Mouse (Mus musculus) c-Kit-positive CD71-negative TER-119-negative erythroid progenitor cells, embryonic 14.5 days (primary cell): ENCODE data around the gene Ccdc42.
A peak's percentile ranks its signal among the peaks of the same experiment; 100 is the strongest.

ENCODE experiments used
- DNase-seq: peaks from one replicate; pipeline ENCODE4 v3.0.0-alpha.2; 2013; ENCODE audit warnings: low read depth

Ccdc42 gene

GRCm38 (mm10) chr11:68586721-68587120 lies at the start of gene Ccdc42:
Ccdc42 (plus strand) TSS chr11:68587021.
- DNase-seq: no peak

- no peak for DNase-seq
Observed at GRCm38 (mm10) chr11:68539621-68540020, 47.2 kb upstream of the Ccdc42 start.

- no peak for DNase-seq
Observed at GRCm38 (mm10) chr11:68544554-68544953, 42.3 kb upstream of the Ccdc42 start.

GRCm38 (mm10) chr11:68545172-68545571 lies 41.6 kb upstream of the Ccdc42 start:
- DNase-seq: no peak

- DNase-seq: no peak
Observed at GRCm38 (mm10) chr11:68545682-68546222, 41.1 kb upstream of the Ccdc42 start.

GRCm38 (mm10) chr11:68547484-68547883 lies 39.3 kb upstream of the Ccdc42 start:
- DNase-seq: no peak

GRCm38 (mm10) chr11:68549597-68549996 lies 37.2 kb upstream of the Ccdc42 start:
- DNase-seq: no peak

GRCm38 (mm10) chr11:68550358-68550757 lies 36.5 kb upstream of the Ccdc42 start:
- DNase-seq: no peak

- peak; percentile 56 for DNase-seq
Observed at GRCm38 (mm10) chr11:68553981-68554471, 32.8 kb upstream of the Ccdc42 start.

- DNase-seq: no peak
Observed at GRCm38 (mm10) chr11:68555918-68556584, 30.8 kb upstream of the Ccdc42 start, which contains the start of gene Mfsd6l. Mfsd6l (plus strand) TSS chr11:68556186.

GRCm38 (mm10) chr11:68559546-68559945 lies 27.3 kb upstream of the Ccdc42 start:
- DNase-seq: no peak

- DNase-seq: no peak
Observed at GRCm38 (mm10) chr11:68561957-68562950, 24.6 kb upstream of the Ccdc42 start.

- DNase-seq: no peak
Observed at GRCm38 (mm10) chr11:68564356-68565031, 22.3 kb upstream of the Ccdc42 start.

GRCm38 (mm10) chr11:68565032-68565429 lies 21.8 kb upstream of the Ccdc42 start:
- no peak for DNase-seq

- peak; percentile 46 for DNase-seq
Observed at GRCm38 (mm10) chr11:68566447-68567059, 20.3 kb upstream of the Ccdc42 start.

- DNase-seq: no peak
Observed at GRCm38 (mm10) chr11:68570861-68571260, 16.0 kb upstream of the Ccdc42 start.

GRCm38 (mm10) chr11:68577076-68577475 lies 9.7 kb upstream of the Ccdc42 start:
- no peak for DNase-seq

- no peak for DNase-seq
Observed at GRCm38 (mm10) chr11:68579462-68579881, 7.3 kb upstream of the Ccdc42 start.

- no peak for DNase-seq
Observed at GRCm38 (mm10) chr11:68580566-68580965, 6.3 kb upstream of the Ccdc42 start.

- DNase-seq: no peak
Observed at GRCm38 (mm10) chr11:68583225-68583624, 3.6 kb upstream of the Ccdc42 start.

GRCm38 (mm10) chr11:68583906-68584480 lies 2.8 kb upstream of the Ccdc42 start:
- DNase-seq: no peak
